In the genomic region with DNA sequence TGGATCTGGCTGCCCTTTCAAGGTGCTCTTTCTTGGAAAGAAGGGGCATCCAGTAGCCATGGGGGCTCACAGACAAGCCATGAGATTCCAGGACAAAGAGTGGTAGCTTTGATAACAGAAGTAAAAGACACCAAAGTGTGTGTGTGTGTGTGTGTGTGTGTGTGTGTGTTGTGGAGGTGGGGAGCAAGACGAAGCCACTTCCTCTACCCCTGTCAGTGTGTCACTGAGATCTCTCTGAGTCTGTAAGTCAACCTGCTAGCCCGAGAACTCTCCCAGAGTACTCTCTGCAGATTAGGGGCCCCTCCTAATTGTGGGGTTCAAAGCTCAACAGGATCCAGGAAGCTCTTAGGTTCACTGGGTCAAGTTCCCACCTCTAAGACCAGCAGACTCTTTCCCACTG, we compare ENCODE assay signal across 28 mouse cellular contexts. TPM values are rescaled to one million over a fixed set of nuclear protein-coding genes. Genes with fewer than 3 reads are reported as not detected.
DNase-seq lines count a peak whose midpoint lies in the region; ATAC-seq and TF ChIP-seq lines count a peak whose summit lies in the region.
"Had no signal": no experiment of that assay in that cellular context is flagged by ENCODE, and none has a peak within 500 bp of the region (broad histone marks: within the 10 kb centered on the region; RNA-seq: fewer than 3 reads in every experiment).

No protein-coding gene starts in this region.

- H3K27ac ChIP-seq in intestine, postnatal 0 days (ENCODE audit: low read depth, low read length) = no peak overlapping the region
- H3K27ac ChIP-seq in kidney, adult 2 months (ENCODE audit: insufficient read depth, low read depth, low read length) = no peak overlapping the region
- H3K27ac ChIP-seq: embryonic facial prominence, embryonic 13.5 days; forebrain, embryonic 10.5 days; forebrain, embryonic 15.5 days; limb, embryonic 10.5 days; limb, embryonic 15.5 days; liver, embryonic 13.5 days; midbrain, embryonic 13.5 days; stomach, postnatal 0 days had no signal

- WGBS in intestine, postnatal 0 days = 0% methylated on average over 2 of the region's 2 CpGs
- WGBS in kidney, adult 2 months = 3% methylated on average over 2 of the region's 2 CpGs

- H3K4me2 ChIP-seq in intestine, postnatal 0 days (replicated peaks; ENCODE audit: low read depth) = no peak overlapping the region
- H3K4me2 ChIP-seq: embryonic facial prominence, embryonic 13.5 days; forebrain, embryonic 15.5 days; limb, embryonic 15.5 days; liver, embryonic 13.5 days; midbrain, embryonic 13.5 days had no signal

- peak; percentile 51 for ATAC-seq in intestine, postnatal 0 days
- ATAC-seq: forebrain, embryonic 15.5 days; hindbrain, embryonic 16.5 days; lung, postnatal 0 days; midbrain, embryonic 13.5 days had no signal

- no peaks in the 10 kb centered on the region for H3K36me3 ChIP-seq in intestine, postnatal 0 days (ENCODE audit: control insufficient read depth, insufficient read depth)
- no peaks in the 10 kb centered on the region for H3K36me3 ChIP-seq in kidney, adult 2 months (ENCODE audit: control insufficient read depth, insufficient read depth, low read length)
- H3K36me3 ChIP-seq: embryonic facial prominence, embryonic 13.5 days; forebrain, embryonic 10.5 days; forebrain, embryonic 15.5 days; limb, embryonic 10.5 days; limb, embryonic 15.5 days; liver, embryonic 13.5 days; midbrain, embryonic 13.5 days had no signal

- no peak for TF ChIP-seq CTCF in intestine, postnatal 0 days (IDR thresholded peaks at IDR 0.05; ENCODE audit: low read depth)
- TF ChIP-seq CTCF in kidney, adult 2 months (conservative IDR thresholded peaks at IDR 0.05; ENCODE audit: insufficient read depth, insufficient read length, low read depth, low read length) = no peak

- H3K4me1 ChIP-seq in intestine, postnatal 0 days (replicated peaks; ENCODE audit: control insufficient read depth, insufficient read depth, low read length) = peaks cover 28% of the 10 kb centered on the region
- H3K4me1 ChIP-seq in kidney, adult 2 months (ENCODE audit: control insufficient read depth, insufficient read depth, low read length) = peaks cover 11% of the 10 kb centered on the region

- no peak for TF ChIP-seq POLR2A in kidney, adult 2 months (IDR thresholded peaks at IDR 0.05; ENCODE audit: low read depth, low read length)

- H3K9me3 ChIP-seq in intestine, postnatal 0 days (ENCODE audit: control insufficient read depth) = no peaks in the 10 kb centered on the region
- H3K9me3 ChIP-seq: embryonic facial prominence, embryonic 13.5 days; forebrain, embryonic 10.5 days; forebrain, embryonic 15.5 days; limb, embryonic 10.5 days; limb, embryonic 15.5 days; liver, embryonic 13.5 days; midbrain, embryonic 13.5 days had no signal

- no peak overlapping the region for H3K4me3 ChIP-seq in intestine, postnatal 0 days (ENCODE audit: low read depth, low read length)
- H3K4me3 ChIP-seq in kidney, adult 2 months (ENCODE audit: insufficient read depth, low read depth, low read length) = no peak overlapping the region
- H3K4me3 ChIP-seq: embryonic facial prominence, embryonic 13.5 days; forebrain, embryonic 10.5 days; forebrain, embryonic 15.5 days; limb, embryonic 10.5 days; limb, embryonic 15.5 days; liver, embryonic 13.5 days; midbrain, embryonic 13.5 days had no signal

- peak; percentile 40 for DNase-seq in 416B (ENCODE audit: low read depth)
- peak; percentile 52 for DNase-seq in B cell, adult 2 months
- peak; percentile 65 for DNase-seq in T-cell, adult 2 months (ENCODE audit: low spot score)
- no peak for DNase-seq in right cerebral cortex, postnatal 10 days (ENCODE audit: low spot score in 2 of 2)
- DNase-seq in ovary, adult 18-20 months (ENCODE audit: low spot score) = no peak
- DNase-seq in kidney, adult 2 months = no peak
- DNase-seq: adrenal gland, adult 8-10 months; cerebellum, adult 11 months; cerebellum, adult 9-10 months; kidney, adult 18-20 months; kidney, postnatal 4 days; liver, embryonic 13.5 days; lung, adult 18-20 months; lung, postnatal 4 days; retina, postnatal 1 day; right cerebral cortex, postnatal 25 days; spleen, adult 18-20 months; thymus, adult 18-20 months had no signal

- H3K27me3 ChIP-seq in intestine, postnatal 0 days (replicated peaks; ENCODE audit: control insufficient read depth, insufficient read depth, low read length) = peaks cover 90% of the 10 kb centered on the region
- H3K27me3 ChIP-seq in kidney, adult 2 months (replicated peaks; ENCODE audit: control insufficient read depth, insufficient read depth, low read length) = peaks cover 2% of the 10 kb centered on the region

- no peak overlapping the region for H3K9ac ChIP-seq in intestine, postnatal 0 days (ENCODE audit: low read depth, low read length)
- H3K9ac ChIP-seq: embryonic facial prominence, embryonic 13.5 days; forebrain, embryonic 15.5 days; limb, embryonic 15.5 days; liver, embryonic 13.5 days; midbrain, embryonic 13.5 days had no signal

RNA-seq across cellular contexts. Expression of gene Cbx8, which starts 9.6 kb away (rescaled TPM):
- 6.4 and 6.6 TPM in 2 replicates for polyA plus RNA-seq in intestine, postnatal 0 days (2015; fragmentation: Nextera tagmentation; extraction: Ambion mirVana)
- polyA plus RNA-seq in kidney, adult 2 months (2012; rRNA removed) = 2.1 and 2.7 TPM in 2 replicates

RNA-seq across cellular contexts. Expression of gene Cbx2, which starts 27.6 kb away (rescaled TPM):
- 4.9 TPM in 2 replicates for polyA plus RNA-seq in intestine, postnatal 0 days (2015; fragmentation: Nextera tagmentation; extraction: Ambion mirVana)
- 3.5 and 3.9 TPM in 2 replicates for polyA plus RNA-seq in kidney, adult 2 months (2012; rRNA removed)

RNA-seq across cellular contexts. Expression of gene Cbx4, which starts 35.7 kb away (rescaled TPM):
- 6.5 and 7.6 TPM in 2 replicates for polyA plus RNA-seq in intestine, postnatal 0 days (2015; fragmentation: Nextera tagmentation; extraction: Ambion mirVana)
- polyA plus RNA-seq in kidney, adult 2 months (2012; rRNA removed) = 9.3 and 10.6 TPM in 2 replicates

Comparison
In these comparisons a context has a peak if more than half of its experiments do, and no peak if none do; other contexts are left out.
1. DNase-seq: peak in 416B (single experiment), B cell, adult 2 months (2 of 2) and T-cell, adult 2 months (single experiment); none in right cerebral cortex, postnatal 10 days (0 of 2), ovary, adult 18-20 months (single experiment) and kidney, adult 2 months (single experiment).